Mouse (Mus musculus) kidney, adult 2 months (tissue): ENCODE results near the gene Angptl7. TPM values are rescaled to one million over a fixed set of nuclear protein-coding genes. Genes with fewer than 3 reads are reported as not detected.
A peak's percentile ranks its signal among the peaks of the same experiment; 100 is the strongest.

ENCODE experiments used
- DNase-seq: peaks from one replicate; pipeline ENCODE4 v3.0.0; 2021
- H3K27ac ChIP-seq: fragments of 200-500 bp; 2 replicates; pipeline ENCODE4 v1.5.1; 2012; ENCODE audit warnings: low read depth, low read length, control low read depth, inconsistent platforms; ENCODE audit not compliant: insufficient read depth
- H3K27me3 ChIP-seq: fragments of 200-500 bp; replicated peaks from 2 replicates; pipeline ENCODE4 v1.6.1; 2012; ENCODE audit warnings: mild to moderate bottlenecking, moderate library complexity, low read length, inconsistent platforms; ENCODE audit not compliant: control insufficient read depth, insufficient read depth
- H3K36me3 ChIP-seq: fragments of 200-500 bp; 2 replicates; pipeline ENCODE4 v1.6.1; 2012; ENCODE audit warnings: mild to moderate bottlenecking, moderate library complexity, low read length, inconsistent platforms; ENCODE audit not compliant: control insufficient read depth, insufficient read depth
- H3K4me1 ChIP-seq: fragments of 200-500 bp; 2 replicates; pipeline ENCODE4 v1.6.1; 2011; ENCODE audit warnings: low read length; ENCODE audit not compliant: control insufficient read depth, insufficient read depth
- H3K4me3 ChIP-seq: fragments of 200-500 bp; 2 replicates; pipeline ENCODE4 v1.5.1; 2011; ENCODE audit warnings: mild to moderate bottlenecking, low read depth, low read length, control low read depth; ENCODE audit not compliant: insufficient read depth
- CTCF ChIP-seq: fragments of 200-500 bp; conservative IDR thresholded peaks from 2 replicates; pipeline ENCODE4 v1.5.1; 2011; ENCODE audit warnings: low read depth, mild to moderate bottlenecking, control low read depth, low read length, moderate library complexity, mixed read lengths; ENCODE audit not compliant: insufficient read depth, insufficient read length
- POLR2A ChIP-seq: fragments of 200-500 bp; IDR thresholded peaks from one replicate; pipeline ENCODE4 v1.6.1; 2011; ENCODE audit warnings: low read depth, low read length, control low read depth
- WGBS: fragments of 180-500 bp; shearing (Covaris S2); methylation state at CpG from one replicate; pipeline ENCODE4 v1.1.7; 2018; 5-methylcytosine and 5-hydroxymethylcytosine counted together
- polyA plus RNA-seq: library from polyadenylated mRNA; depleted of rRNA; stranded (reverse); fragments of >200 nt; gene quantifications from 2 replicates; pipeline ENCODE4 v1.2.3, GENCODE M21; 2012

The Angptl7 gene
- polyA plus RNA-seq, 1 experiment: 27.3 TPM

GRCm38 (mm10) chr4:148495874-148496689 lies 4.2 kb downstream of the Angptl7 start:
- Histone ChIP-seq H3K27me3 (no peaks in the 10 kb centered on the region), H3K4me3 (no peak overlapping the region), H3K27ac (no peak overlapping the region), H3K4me1 (peaks cover 3% of the 10 kb centered on the region; the same call in 1 of the 2 replicates), H3K36me3 (no peaks in the 10 kb centered on the region; the same call in none of the 2 replicates)
- TF ChIP-seq POLR2A (no peak), CTCF (no peak)
- peak; percentile 48 for DNase-seq
- WGBS: 77% methylated on average over 25 of the region's 25 CpGs

GRCm38 (mm10) chr4:148495160-148495559 lies 5.1 kb downstream of the Angptl7 start:
- H3K36me3 ChIP-seq: no peaks in the 10 kb centered on the region; the same call in none of the 2 replicates
- H3K27me3 ChIP-seq: no peaks in the 10 kb centered on the region
- 92% methylated on average over 6 of the region's 6 CpGs for WGBS
- H3K27ac ChIP-seq: no peak overlapping the region
- peaks cover 7% of the 10 kb centered on the region; the same call in 1 of the 2 replicates for H3K4me1 ChIP-seq
- H3K4me3 ChIP-seq: no peak overlapping the region
- DNase-seq: no peak
- TF ChIP-seq POLR2A: no peak
- no peak for TF ChIP-seq CTCF

GRCm38 (mm10) chr4:148491448-148491847 lies 8.8 kb downstream of the Angptl7 start:
- Histone ChIP-seq H3K27me3 (no peaks in the 10 kb centered on the region), H3K4me3 (no peak overlapping the region), H3K27ac (no peak overlapping the region), H3K4me1 (peaks cover 20% of the 10 kb centered on the region; the same call in 1 of the 2 replicates), H3K36me3 (peaks cover 13% of the 10 kb centered on the region)
- WGBS: 73% methylated on average over 7 of the region's 7 CpGs
- no peak for TF ChIP-seq POLR2A
- TF ChIP-seq CTCF: no peak; the same call in 1 of the 2 replicates
- DNase-seq: peak; percentile 60

- Histone ChIP-seq H3K4me1 (peaks cover 20% of the 10 kb centered on the region; the same call in 1 of the 2 replicates), H3K4me3 (no peak overlapping the region), H3K27me3 (no peaks in the 10 kb centered on the region), H3K27ac (peak overlapping the region; percentile 45), H3K36me3 (peaks cover 15% of the 10 kb centered on the region)
- TF ChIP-seq POLR2A: no peak
- TF ChIP-seq CTCF: no peak
- WGBS: 30% methylated on average over 6 of the region's 6 CpGs
- DNase-seq: peak; percentile 59
Observed at GRCm38 (mm10) chr4:148490502-148490901, 9.8 kb downstream of the Angptl7 start.

GRCm38 (mm10) chr4:148487841-148488240 lies 12.4 kb downstream of the Angptl7 start:
- H3K4me1 ChIP-seq: peaks cover 23% of the 10 kb centered on the region; the same call in 1 of the 2 replicates
- H3K27ac ChIP-seq: peak overlapping the region; percentile 95
- TF ChIP-seq POLR2A (no peak), CTCF (no peak)
- H3K27me3 ChIP-seq: no peaks in the 10 kb centered on the region
- 46% methylated on average over 2 of the region's 2 CpGs for WGBS
- DNase-seq: peak; percentile 87
- peaks cover 26% of the 10 kb centered on the region for H3K36me3 ChIP-seq
- no peak overlapping the region for H3K4me3 ChIP-seq

- WGBS: 95% methylated on average over 12 of the region's 12 CpGs
- TF ChIP-seq POLR2A: no peak
- no peak for TF ChIP-seq CTCF
- Histone ChIP-seq H3K36me3 (peaks cover 29% of the 10 kb centered on the region), H3K27ac (no peak overlapping the region), H3K27me3 (no peaks in the 10 kb centered on the region), H3K4me1 (peaks cover 18% of the 10 kb centered on the region; the same call in 1 of the 2 replicates), H3K4me3 (no peak overlapping the region)
- DNase-seq: no peak
Observed at GRCm38 (mm10) chr4:148484511-148484910, 15.7 kb downstream of the Angptl7 start.

GRCm38 (mm10) chr4:148481557-148482168 lies 18.6 kb downstream of the Angptl7 start:
- H3K27ac ChIP-seq: no peak overlapping the region
- peaks cover 20% of the 10 kb centered on the region for H3K36me3 ChIP-seq
- no peak overlapping the region for H3K4me3 ChIP-seq
- TF ChIP-seq CTCF (no peak), POLR2A (no peak)
- no peaks in the 10 kb centered on the region for H3K27me3 ChIP-seq
- no peak for DNase-seq
- H3K4me1 ChIP-seq: peaks cover 13% of the 10 kb centered on the region; the same call in 1 of the 2 replicates
- 66% methylated on average over 2 of the region's 2 CpGs for WGBS
